Mouse (Mus musculus) neutrophil, adult 83 days (primary cell): ENCODE results near the gene Lix1. TPM values are rescaled to one million over a fixed set of nuclear protein-coding genes. Genes with fewer than 3 reads are reported as not detected.

Experiments used
- total RNA-seq, 2 experiments: library from RNA; stranded (reverse); gene quantifications; one replicate each; pipeline ENCODE4 v1.2.4; 2023

Gene Lix1
- total RNA-seq = not detected

GRCm38 (mm10) chr17:17402222-17403004, at the start of gene Lix1:
Gene Lix1 (plus strand): TSS chr17:17402672.

GRCm38 (mm10) chr17:17373918-17374910, 28.3 kb upstream of the Lix1 start, which contains the start of gene Riok2:
Gene Riok2 (plus strand): TSS chr17:17374309.

Other genes with a start within 250 kb of the Lix1 start
- 1 to 10 TPM; 9.3 to 9.8 TPM for gene Riok2, start 28.4 kb upstream of the Lix1 start, total RNA-seq
- 100 to 1,000 TPM; 121 to 126 TPM for gene Lnpep, start 222.4 kb downstream of the Lix1 start, total RNA-seq